Mouse (Mus musculus): ENCODE data around the gene Atp13a1.

The Atp13a1 gene

DNA sequence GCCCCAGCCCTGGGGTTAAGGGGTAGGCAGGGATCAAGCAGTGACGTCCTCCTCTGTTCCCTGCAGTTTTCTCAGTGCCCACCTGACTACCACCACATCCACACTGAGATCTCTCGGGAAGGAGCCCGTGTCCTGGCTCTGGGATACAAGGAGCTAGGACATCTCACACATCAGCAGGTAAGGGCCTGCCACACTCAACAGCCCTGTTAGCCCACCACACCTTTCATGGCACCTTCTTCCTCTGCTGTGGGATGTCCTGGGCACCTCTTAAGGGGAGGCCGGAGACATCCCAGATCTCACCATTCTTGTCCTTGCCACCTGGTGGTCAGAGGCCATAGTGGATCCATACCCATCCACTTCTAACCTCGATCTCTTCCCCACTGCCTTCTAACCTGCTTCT lies 9.0 kb downstream of the Atp13a1 start:
- no peak for DNase-seq (ENCODE audit: low spot score)

- DNase-seq (ENCODE audit: low spot score), result no peak
These were observed 10.8 kb downstream of the Atp13a1 start for GRCm38 (mm10) chr8:69801796-69802195.

- no peak for DNase-seq (ENCODE audit: low spot score)
These were observed 11.3 kb downstream of the Atp13a1 start for GRCm38 (mm10) chr8:69802216-69802615.

DNA sequence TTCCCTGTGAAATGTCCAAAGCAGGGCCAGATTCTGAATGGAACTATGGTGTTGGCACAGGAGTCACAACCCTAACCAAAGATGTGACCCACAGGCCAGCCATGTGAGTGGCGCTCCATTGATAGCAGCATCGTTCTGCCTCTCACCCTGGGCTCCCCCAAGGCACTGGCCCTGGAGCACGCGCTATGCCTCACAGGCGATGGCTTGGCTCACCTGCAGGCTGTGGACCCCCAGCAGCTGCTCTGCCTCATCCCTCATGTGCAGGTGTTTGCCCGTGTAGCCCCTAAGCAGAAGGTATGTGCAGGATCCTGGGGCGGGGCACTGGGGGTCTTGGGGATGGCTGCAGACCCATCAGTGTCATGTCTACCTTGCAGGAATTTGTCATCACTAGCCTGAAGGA lies 12.4 kb downstream of the Atp13a1 start:
- DNase-seq (ENCODE audit: low spot score), result no peak

DNA sequence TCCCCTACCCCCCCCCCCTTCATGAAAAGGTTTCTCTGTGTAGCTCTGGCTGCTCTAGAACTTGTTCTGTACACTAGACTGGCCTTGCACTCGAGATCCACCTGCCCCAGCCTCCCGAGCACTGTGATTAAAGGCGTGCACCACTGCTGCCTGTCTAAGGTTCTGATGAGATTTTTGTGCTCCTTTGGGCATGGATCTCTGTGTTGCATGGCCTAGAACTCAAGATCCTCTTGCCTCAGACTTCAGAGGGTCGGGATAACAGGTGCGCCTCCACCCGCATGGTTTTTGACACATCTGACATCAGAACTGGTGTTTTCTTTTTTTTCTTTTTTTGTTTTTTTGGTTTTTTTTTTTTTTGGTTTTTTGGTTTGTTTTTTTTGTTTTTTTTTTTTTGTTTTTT lies 13.6 kb downstream of the Atp13a1 start:
- DNase-seq (ENCODE audit: low spot score), result no peak

GRCm38 (mm10) chr8:69805086-69805485 lies 14.1 kb downstream of the Atp13a1 start:
- DNase-seq (ENCODE audit: low spot score), result no peak

GRCm38 (mm10) chr8:69805491-69805890 lies 14.5 kb downstream of the Atp13a1 start:
- DNase-seq (ENCODE audit: low spot score), result no peak

DNA sequence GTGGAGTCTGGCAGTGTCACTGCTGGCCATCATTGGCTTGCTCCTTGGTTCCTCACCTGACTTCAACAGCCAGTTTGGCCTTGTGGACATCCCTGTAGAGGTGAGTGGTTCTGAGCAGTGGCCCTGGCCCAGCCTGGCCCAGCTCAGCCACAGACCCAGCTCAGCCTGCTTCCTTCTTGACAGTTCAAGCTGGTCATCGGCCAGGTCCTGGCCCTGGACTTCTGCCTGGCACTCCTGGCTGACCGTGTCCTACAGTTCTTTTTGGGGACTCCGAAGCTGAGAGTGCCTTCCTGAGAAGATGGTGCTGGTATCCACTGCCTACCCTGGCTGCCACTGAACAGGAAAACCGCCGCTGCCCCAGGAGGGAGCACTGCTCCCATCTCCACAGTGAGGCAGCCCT lies 16.3 kb downstream of the Atp13a1 start:
- no peak for DNase-seq (ENCODE audit: low spot score)

GRCm38 (mm10) chr8:69808094-69808863 lies 17.3 kb downstream of the Atp13a1 start, which contains the start of gene Gmip:
Gene Gmip (plus strand): TSS chr8:69808679.
- peak; percentile 78 for DNase-seq (ENCODE audit: low spot score)

DNA sequence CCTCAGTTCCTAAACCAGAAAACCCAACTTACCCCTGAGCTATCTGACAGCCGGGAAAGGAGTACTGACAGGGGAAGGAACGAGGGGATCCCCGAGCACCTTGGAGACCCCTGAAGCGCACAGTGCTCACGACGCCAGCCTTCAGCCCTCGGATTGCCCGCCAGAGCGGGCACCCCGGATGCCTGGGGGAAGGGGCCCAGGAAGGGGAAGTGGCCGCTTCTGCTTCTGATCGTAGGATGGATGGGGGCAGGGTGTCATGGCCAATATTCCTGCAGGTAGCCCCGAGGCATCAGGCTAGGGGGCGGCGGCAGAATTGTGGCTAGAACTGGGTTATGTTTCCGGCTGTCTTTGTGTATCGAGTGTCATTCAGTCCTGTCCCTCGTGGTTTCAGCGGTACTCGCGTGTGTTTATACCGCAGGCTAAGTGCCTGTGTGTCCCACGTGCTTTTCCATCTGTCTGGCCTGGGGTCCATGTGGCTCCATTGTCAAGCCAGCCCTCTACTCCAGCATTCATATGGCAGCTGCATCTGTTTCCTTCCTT lies 18.0 kb downstream of the Atp13a1 start:
- peak; percentile 25 for DNase-seq (ENCODE audit: low spot score)

DNA sequence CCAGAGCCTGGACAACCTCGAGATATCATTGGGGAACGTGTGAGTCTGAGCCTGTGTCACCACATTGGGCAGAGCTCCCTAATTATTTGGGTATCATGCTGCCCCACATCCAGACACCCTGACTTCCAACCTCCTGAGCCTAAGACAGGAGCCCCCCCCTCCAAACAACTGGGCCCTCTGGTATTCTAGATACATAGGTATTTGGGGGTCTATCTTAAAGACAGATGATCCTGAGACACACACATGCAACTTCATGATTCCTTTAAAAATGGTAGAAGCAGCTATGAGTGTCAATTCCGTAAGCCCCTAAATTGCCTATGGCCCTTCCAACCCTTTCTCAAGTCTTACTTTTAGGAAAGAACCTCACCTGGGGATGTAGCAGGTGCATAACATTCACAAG lies 18.9 kb downstream of the Atp13a1 start:
- no peak for DNase-seq (ENCODE audit: low spot score)

- DNase-seq (ENCODE audit: low spot score), result no peak
These were observed 23.9 kb downstream of the Atp13a1 start for GRCm38 (mm10) chr8:69814881-69815280.

DNA sequence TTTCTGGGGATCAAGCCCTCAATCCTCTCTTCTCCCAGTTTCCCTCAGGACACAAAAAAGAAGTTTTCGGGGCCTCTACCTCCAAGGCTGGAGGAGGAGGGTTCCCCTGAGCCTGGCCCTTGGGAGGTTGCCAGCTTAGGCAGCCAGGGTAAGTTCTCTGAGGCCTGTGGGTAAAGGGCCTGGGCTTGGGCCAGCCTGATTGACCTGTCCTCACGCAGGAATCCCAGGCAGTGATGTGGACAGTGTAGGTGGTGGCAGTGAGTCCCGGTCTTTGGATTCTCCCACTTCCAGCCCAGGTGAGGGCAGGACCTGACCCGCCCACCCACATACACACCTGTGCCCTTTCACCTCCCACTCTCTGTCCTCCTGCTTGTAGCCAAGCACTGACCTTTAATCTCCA lies 24.4 kb downstream of the Atp13a1 start:
- DNase-seq (ENCODE audit: low spot score), result peak; percentile 35

GRCm38 (mm10) chr8:69820466-69820865 lies 29.5 kb downstream of the Atp13a1 start:
- no peak for DNase-seq (ENCODE audit: low spot score)

DNA sequence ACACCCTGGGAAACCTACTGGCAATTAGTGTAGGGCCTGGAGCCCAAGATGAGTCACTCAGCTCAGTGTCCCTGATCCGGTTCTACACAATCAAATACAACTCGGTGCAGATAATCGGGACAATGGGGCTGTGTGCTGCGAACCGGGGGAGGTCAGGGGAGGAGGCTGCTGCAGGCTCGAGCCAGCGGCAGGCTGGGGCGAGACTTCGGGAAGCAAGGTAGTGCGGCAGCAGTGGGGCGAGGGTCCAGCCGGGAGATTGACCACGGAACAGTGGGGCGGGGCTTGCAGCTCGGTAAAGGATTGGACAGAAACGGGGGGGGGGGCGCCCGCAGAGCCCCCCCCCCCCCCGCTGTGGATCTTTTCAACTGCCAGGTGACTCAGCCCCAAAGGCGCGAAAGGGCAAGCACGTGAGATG lies 31.0 kb downstream of the Atp13a1 start:
- peak; percentile 18 for DNase-seq (ENCODE audit: low spot score)

GRCm38 (mm10) chr8:69822386-69823191 lies 31.6 kb downstream of the Atp13a1 start, which contains the start of gene Lpar2:
Gene Lpar2 (plus strand): TSS chr8:69822429.
- DNase-seq (ENCODE audit: low spot score), result no peak

GRCm38 (mm10) chr8:69826371-69826770 lies 35.4 kb downstream of the Atp13a1 start:
- DNase-seq (ENCODE audit: low spot score), result no peak

- no peak for DNase-seq (ENCODE audit: low spot score)
These were observed 41.4 kb downstream of the Atp13a1 start, which contains the start of gene Pbx4 for GRCm38 (mm10) chr8:69832298-69832853. Gene Pbx4 (plus strand): TSS chr8:69832491.

DNA sequence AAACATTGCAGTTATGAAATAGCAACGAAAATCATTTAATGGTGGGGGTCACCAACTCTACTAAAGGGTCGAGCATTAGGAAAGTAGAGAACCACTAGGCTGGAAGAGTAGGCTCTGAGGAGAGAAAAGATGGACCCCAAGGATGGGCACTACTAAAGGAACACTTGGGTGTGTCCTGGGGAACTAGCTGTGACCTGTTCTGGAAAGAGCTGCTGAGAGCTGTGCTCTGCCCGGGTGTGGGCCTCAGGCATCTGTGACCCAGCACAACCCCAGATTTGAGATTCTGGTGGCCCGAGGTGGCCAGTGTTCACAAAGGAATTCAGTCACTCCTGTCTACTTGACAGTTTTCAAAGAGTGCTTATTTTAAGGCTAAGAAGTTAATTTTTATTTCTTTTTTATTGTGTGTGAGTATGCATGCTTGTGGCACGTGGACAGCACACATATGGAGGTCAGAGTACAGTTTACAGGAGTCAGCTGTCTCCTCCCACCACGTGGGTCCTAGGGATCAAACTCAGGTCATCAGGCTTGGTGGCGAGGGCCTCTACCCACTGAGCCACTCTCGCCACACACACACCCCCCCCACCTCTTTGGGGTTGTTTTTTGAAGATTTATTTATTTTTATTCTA lies 46.2 kb downstream of the Atp13a1 start:
- DNase-seq (ENCODE audit: low spot score), result no peak

DNA sequence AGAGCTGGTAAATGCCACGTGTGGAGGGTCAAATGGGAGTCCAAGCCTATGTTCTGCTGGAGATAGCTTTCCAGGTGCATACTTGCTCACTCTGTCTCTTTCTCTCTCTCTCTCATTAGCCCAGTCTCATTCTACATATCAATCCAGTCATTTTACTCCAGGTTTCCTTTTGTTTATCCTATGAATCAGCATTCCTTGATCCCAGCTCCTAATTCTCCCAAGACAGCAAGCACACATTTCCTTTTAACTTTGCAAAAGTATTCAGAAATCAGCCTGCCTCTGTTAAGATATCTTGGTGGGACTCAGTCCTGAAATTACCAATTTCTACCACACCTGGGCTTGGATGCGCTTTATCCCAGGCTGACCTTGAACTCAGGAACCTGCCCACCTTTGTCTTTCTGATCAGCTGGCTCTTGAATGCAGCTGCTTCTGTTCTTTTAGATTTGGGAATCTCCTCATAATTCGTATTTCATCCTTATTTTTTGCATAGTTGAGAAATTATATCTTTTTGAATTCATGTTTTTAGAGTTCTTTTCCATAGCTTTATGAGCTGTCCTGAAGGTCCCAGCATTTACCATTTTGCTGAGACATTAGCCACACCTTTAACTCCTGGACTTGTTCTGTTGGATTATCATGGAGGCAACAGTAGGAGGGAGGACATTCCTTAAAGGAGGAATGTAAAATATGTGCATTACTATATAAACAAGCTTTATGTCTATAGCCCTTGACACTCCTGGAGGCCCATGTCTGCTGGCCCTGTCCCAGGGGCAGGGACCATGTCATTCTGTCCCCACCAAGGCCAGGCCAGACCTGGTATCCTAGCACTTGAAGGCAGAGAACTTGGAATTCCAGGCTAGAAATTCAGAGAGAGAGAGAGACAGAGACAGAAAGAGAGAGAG lies 56.5 kb downstream of the Atp13a1 start:
- DNase-seq (ENCODE audit: low spot score), result no peak

- peak; percentile 49 for DNase-seq (ENCODE audit: low spot score)
These were observed 58.0 kb downstream of the Atp13a1 start for GRCm38 (mm10) chr8:69848951-69849350.

Measured in adipocyte (in vitro differentiated cells).